Mouse (Mus musculus) CH12.LX (cell line): ENCODE results near the gene Klk1b5. TPM values are rescaled to one million over a fixed set of nuclear protein-coding genes. Genes with fewer than 3 reads are reported as not detected.

Source experiments
- DNase-seq: peaks from one replicate; pipeline ENCODE4 v3.0.0-alpha.2; 2013; ENCODE audit errors: extremely low read depth
- H3K27ac ChIP-seq: 2 replicates; pipeline ENCODE4 v1.5.1; 2012; ENCODE audit warnings: low read depth, mild to moderate bottlenecking, control low read depth, moderate library complexity; ENCODE audit not compliant: insufficient read depth
- H3K27me3 ChIP-seq: replicated peaks from 2 replicates; pipeline ENCODE3; 2012; ENCODE audit warnings: inconsistent platforms
- H3K36me3 ChIP-seq, 2 experiments: replicated peaks in 1 of 2; 2 replicates each; pipeline versions ENCODE3 to v1.6.1; 2012; ENCODE audit warnings: inconsistent platforms in 1 of 2, low read length in 1 of 2, mild to moderate bottlenecking in 1 of 2, mixed read lengths in 1 of 2, moderate library complexity in 1 of 2; ENCODE audit not compliant: control insufficient read depth in 1 of 2, insufficient read depth in 1 of 2
- H3K4me1 ChIP-seq, 2 experiments: 2 replicates each; pipeline ENCODE4 v1.6.1; 2012; ENCODE audit warnings: inconsistent platforms in 1 of 2, moderate library complexity in 1 of 2; ENCODE audit not compliant: insufficient read depth in 2 of 2, control insufficient read depth in 1 of 2
- H3K4me2 ChIP-seq: 2 replicates; pipeline ENCODE4 v1.6.1; 2012; ENCODE audit warnings: low read depth, mild to moderate bottlenecking, control low read depth; ENCODE audit not compliant: poor library complexity, insufficient read depth, severe bottlenecking
- H3K4me3 ChIP-seq, 3 experiments: fragments of 150-350 bp in 1 of 3; sonication (generic) in 1 of 3; replicated peaks in 1 of 3; 2 replicates each; pipeline versions ENCODE3 to v1.5.1; 2011 to 2012; ENCODE audit warnings: low read depth in 2 of 3, low read length in 2 of 3, mild to moderate bottlenecking in 2 of 3, moderate library complexity in 2 of 3, control low read depth in 1 of 3, improper control_type of control experiment in 1 of 3, inconsistent platforms in 1 of 3, mixed read lengths in 1 of 3; ENCODE audit not compliant: poor library complexity in 1 of 3
- H3K79me2 ChIP-seq: replicated peaks from 2 replicates; pipeline ENCODE4 v1.6.1; 2012; ENCODE audit warnings: mild to moderate bottlenecking, moderate library complexity; ENCODE audit not compliant: control insufficient read depth, poor library complexity, insufficient read depth, severe bottlenecking; ENCODE audit errors: extremely low read depth
- H3K9ac ChIP-seq: 2 replicates; pipeline ENCODE4 v1.6.1; 2012; ENCODE audit warnings: low read depth, mild to moderate bottlenecking, control low read depth, moderate library complexity; ENCODE audit not compliant: insufficient read depth
- H3K9me3 ChIP-seq: replicated peaks from 2 replicates; pipeline ENCODE3; 2012; ENCODE audit warnings: low read length, inconsistent platforms, mixed read lengths
- BHLHE40 ChIP-seq: IDR thresholded peaks from 2 replicates; pipeline ENCODE4 v1.6.1; 2011; ENCODE audit warnings: mild to moderate bottlenecking, low read depth, low read length, improper control_type of control experiment
- CTCF ChIP-seq, 2 experiments: IDR thresholded peaks in 1 of 2; conservative IDR thresholded peaks in 1 of 2; 2 replicates each; pipeline ENCODE4 v1.5.1; 2011 to 2012; ENCODE audit warnings: low read depth in 2 of 2, low read length in 2 of 2, improper control_type of control experiment in 1 of 2, inconsistent platforms in 1 of 2, mild to moderate bottlenecking in 1 of 2, moderate library complexity in 1 of 2
- E2F4 ChIP-seq: IDR thresholded peaks from 2 replicates; pipeline ENCODE4 v1.6.1; 2011; ENCODE audit warnings: low read depth, low read length, improper control_type of control experiment; ENCODE audit not compliant: insufficient replicate concordance
- ELF1 ChIP-seq: IDR thresholded peaks from 2 replicates; pipeline ENCODE4 v1.6.1; 2014; ENCODE audit warnings: low read depth, mild to moderate bottlenecking, inconsistent platforms, low read length, improper control_type of control experiment
- EP300 ChIP-seq: IDR thresholded peaks from 2 replicates; pipeline ENCODE4 v1.6.1; 2011; ENCODE audit warnings: low read length, improper control_type of control experiment
- IRF4 ChIP-seq: IDR thresholded peaks from 2 replicates; pipeline ENCODE4 v1.6.1; 2014; ENCODE audit warnings: low read depth, mild to moderate bottlenecking, inconsistent platforms, low read length, improper control_type of control experiment
- JUND ChIP-seq: conservative IDR thresholded peaks from 2 replicates; pipeline ENCODE4 v1.6.1; 2011; ENCODE audit warnings: low read depth, low read length, improper control_type of control experiment
- MEF2A ChIP-seq: IDR thresholded peaks from 2 replicates; pipeline ENCODE4 v1.6.1; 2014; ENCODE audit warnings: low read depth, mild to moderate bottlenecking, inconsistent platforms, low read length, improper control_type of control experiment, borderline replicate concordance
- POLR2A ChIP-seq: IDR thresholded peaks from 2 replicates; pipeline ENCODE4 v1.6.1; 2011; ENCODE audit warnings: low read depth, mild to moderate bottlenecking, improper control_type of control experiment, low read length
- POLR2AphosphoS2 ChIP-seq: IDR thresholded peaks from 2 replicates; pipeline ENCODE4 v1.6.1; 2011; ENCODE audit warnings: low read depth, low read length, improper control_type of control experiment
- RAD21 ChIP-seq: IDR thresholded peaks from 2 replicates; pipeline ENCODE4 v1.6.1; 2011; ENCODE audit warnings: low read depth, mild to moderate bottlenecking, low read length, improper control_type of control experiment, moderate library complexity
- SIN3A ChIP-seq: IDR thresholded peaks from 2 replicates; pipeline ENCODE4 v1.6.1; 2012; ENCODE audit warnings: low read length, improper control_type of control experiment, inconsistent platforms
- SMC3 ChIP-seq: IDR thresholded peaks from 2 replicates; pipeline ENCODE4 v1.6.1; 2011; ENCODE audit warnings: low read depth, low read length, improper control_type of control experiment
- USF1 ChIP-seq: IDR thresholded peaks from 2 replicates; pipeline ENCODE4 v1.6.1; 2014; ENCODE audit warnings: low read depth, mild to moderate bottlenecking, inconsistent platforms, low read length, improper control_type of control experiment
- dilution Hi-C: fragments of 300-500 bp; cut with MboI; formaldehyde crosslinking; loops from 2 replicates; pipeline ENCODE4 v1.14.3; 2020; ENCODE audit warnings: low sequenced_read_pairs; ENCODE audit not compliant: extremely low pct_unique_long_range_greater_than_20kb, extremely low pct_ligation_motif_present
- in situ Hi-C: fragments of 300-500 bp; cut with MboI; formaldehyde crosslinking; loops from 3 replicates; pipeline ENCODE4 v1.14.3; 2019; ENCODE audit warnings: low sequenced_read_pairs, low pct_ligation_motif_present, low pct_unique_long_range_greater_than_20kb, mixed read lengths
- polyA plus RNA-seq: library from polyadenylated mRNA; unstranded; fragments of >175 nt; gene quantifications from 2 replicates; pipeline ENCODE4 v1.2.1, GENCODE M21; 2012; ENCODE audit warnings: low read depth; ENCODE audit not compliant: insufficient read length
- total RNA-seq, 2 experiments: library from RNA; depleted of rRNA; stranded (reverse); fragments of 300-350 nt in 1 of 2; fragments of >200 nt in 1 of 2; gene quantifications; 2 replicates each; pipeline ENCODE4 v1.2.3; 2012 to 2014

Gene Klk1b5
- total and polyA plus RNA-seq, 3 experiments: not detected

GRCm38 (mm10) chr7:44241163-44241562 lies 25.4 kb downstream of the Klk1b5 start:
- TF ChIP-seq POLR2AphosphoS2 (no peak), E2F4 (no peak), BHLHE40 (no peak), USF1 (no peak), IRF4 (no peak), RAD21 (peak; percentile 0; the same call in 1 of the 2 replicates), CTCF (conservative IDR thresholded peaks at IDR 0.05 in 1 of 2, IDR thresholded peaks at IDR 0.05 in 1 of 2; ENCODE audit: low read depth in 2 of 2, low read length in 2 of 2) (peak in 1 of 2 experiments; percentile 31; a peak in 1 of 4 replicates), JUND (no peak), SMC3 (peak; percentile 5; the same call in 1 of the 2 replicates)
- peaks cover 5 to 13% of the 10 kb centered on the region in 2 experiments for H3K4me1 ChIP-seq
- H3K27me3 ChIP-seq: peaks cover 6% of the 10 kb centered on the region
- no peaks in the 10 kb centered on the region for H3K9me3 ChIP-seq
- in situ Hi-C loops: no loop called here
- no peaks in the 10 kb centered on the region for H3K36me3 ChIP-seq
- no peak overlapping the region for H3K27ac ChIP-seq
- dilution Hi-C loops: no loop called here
- no peak overlapping the region for H3K9ac ChIP-seq
- no peak overlapping the region for H3K4me3 ChIP-seq
- DNase-seq: no peak
- H3K79me2 ChIP-seq: 0 out of 2 replicates have a peak, but pooled peaks cover 4% of the 10 kb centered on the region
- no peak overlapping the region for H3K4me2 ChIP-seq

- peaks cover 18% of the 10 kb centered on the region for H3K79me2 ChIP-seq
- no peak overlapping the region for H3K27ac ChIP-seq
- peaks cover 6 to 12% of the 10 kb centered on the region in 2 experiments for H3K36me3 ChIP-seq
- H3K9me3 ChIP-seq: no peaks in the 10 kb centered on the region
- H3K9ac ChIP-seq: no peak overlapping the region
- dilution Hi-C loops (no loop called here), in situ Hi-C loops (no loop called here)
- H3K4me2 ChIP-seq: no peak overlapping the region
- TF ChIP-seq POLR2AphosphoS2 (no peak), CTCF (conservative IDR thresholded peaks at IDR 0.05 in 1 of 2, IDR thresholded peaks at IDR 0.05 in 1 of 2; ENCODE audit: low read depth in 2 of 2, low read length in 2 of 2) (no peak), ELF1 (no peak), SIN3A (no peak), MEF2A (no peak), POLR2A (no peak), EP300 (no peak)
- peaks cover 2% of the 10 kb centered on the region for H3K27me3 ChIP-seq
- peaks cover 5 to 26% of the 10 kb centered on the region in 2 experiments for H3K4me1 ChIP-seq
- H3K4me3 ChIP-seq: no peak overlapping the region
- DNase-seq: no peak
Observed at GRCm38 (mm10) chr7:44244080-44244479, 28.3 kb downstream of the Klk1b5 start.
